Mouse (Mus musculus) G1E (cell line): ENCODE data around the gene Ccdc85c. TPM values are rescaled to one million over a fixed set of nuclear protein-coding genes. Genes with fewer than 3 reads are reported as not detected.

Experiments used
- ATAC-seq: 2 replicates; pipeline ENCODE4 v1.8.0; 2016; ENCODE audit warnings: mild to moderate bottlenecking; ENCODE audit not compliant: insufficient number of reproducible peaks, poor library complexity, low FRiP score, severe bottlenecking; ENCODE audit errors: extremely low read depth
- DNase-seq: peaks from one replicate; pipeline ENCODE4 v3.0.0; 2012; ENCODE audit warnings: low spot score
- H3K27me3 ChIP-seq: 2 replicates; pipeline ENCODE4 v1.6.1; 2012; ENCODE audit warnings: mild to moderate bottlenecking, low read length, inconsistent platforms; ENCODE audit not compliant: insufficient read depth
- H3K36me3 ChIP-seq: replicated peaks from 2 replicates; pipeline ENCODE3; 2012; ENCODE audit warnings: mild to moderate bottlenecking, inconsistent platforms
- H3K4me1 ChIP-seq: 2 replicates; pipeline ENCODE4 v1.6.1; 2012; ENCODE audit warnings: low read depth, low read length, inconsistent platforms, mixed read lengths; ENCODE audit not compliant: insufficient read depth
- H3K4me3 ChIP-seq: 2 replicates; pipeline ENCODE4 v1.5.1; 2012; ENCODE audit warnings: low read depth, mild to moderate bottlenecking, inconsistent platforms, low read length, moderate library complexity, mixed read lengths
- H3K9me3 ChIP-seq: replicated peaks from 2 replicates; pipeline ENCODE4 v1.6.1; 2012; ENCODE audit warnings: inconsistent platforms
- CTCF ChIP-seq: IDR thresholded peaks from 2 replicates; pipeline ENCODE4 v1.5.1; 2012; ENCODE audit warnings: low read depth, low read length, inconsistent platforms, mixed read lengths
- GATA1 ChIP-seq: IDR thresholded peaks from 2 replicates; pipeline ENCODE4 v1.6.1; 2012; ENCODE audit warnings: borderline replicate concordance, low read length, inconsistent platforms, mixed read lengths
- GATA2 ChIP-seq: IDR thresholded peaks from 2 replicates; pipeline ENCODE4 v1.6.1; 2012; ENCODE audit warnings: low read depth, low read length, inconsistent platforms, borderline replicate concordance
- POLR2AphosphoS5 ChIP-seq: IDR thresholded peaks from 2 replicates; pipeline ENCODE4 v1.6.1; 2012; ENCODE audit warnings: low read depth, low read length, inconsistent platforms; ENCODE audit not compliant: insufficient replicate concordance
- TAL1 ChIP-seq: conservative IDR thresholded peaks from 2 replicates; pipeline ENCODE4 v1.6.1; 2012; ENCODE audit warnings: low read depth, low read length, inconsistent platforms, mixed read lengths
- polyA plus RNA-seq: library from polyadenylated mRNA; stranded (reverse); fragments of >175 nt; gene quantifications from 2 replicates; pipeline ENCODE4 v1.2.3, GENCODE M21; 2012
- total RNA-seq, 2 experiments: library from RNA; stranded (forward) in 1 of 2; stranded (reverse) in 1 of 2; fragments of 200-1000 nt in 1 of 2; fragments of >200 nt in 1 of 2; fragmentation: Nextera tagmentation in 1 of 2; gene quantifications; 2 replicates each; pipeline ENCODE4 v1.2.3; 2014 to 2017

Gene Ccdc85c
- total and polyA plus RNA-seq, 3 experiments = 0.05 TPM; not detected in 2

DNA sequence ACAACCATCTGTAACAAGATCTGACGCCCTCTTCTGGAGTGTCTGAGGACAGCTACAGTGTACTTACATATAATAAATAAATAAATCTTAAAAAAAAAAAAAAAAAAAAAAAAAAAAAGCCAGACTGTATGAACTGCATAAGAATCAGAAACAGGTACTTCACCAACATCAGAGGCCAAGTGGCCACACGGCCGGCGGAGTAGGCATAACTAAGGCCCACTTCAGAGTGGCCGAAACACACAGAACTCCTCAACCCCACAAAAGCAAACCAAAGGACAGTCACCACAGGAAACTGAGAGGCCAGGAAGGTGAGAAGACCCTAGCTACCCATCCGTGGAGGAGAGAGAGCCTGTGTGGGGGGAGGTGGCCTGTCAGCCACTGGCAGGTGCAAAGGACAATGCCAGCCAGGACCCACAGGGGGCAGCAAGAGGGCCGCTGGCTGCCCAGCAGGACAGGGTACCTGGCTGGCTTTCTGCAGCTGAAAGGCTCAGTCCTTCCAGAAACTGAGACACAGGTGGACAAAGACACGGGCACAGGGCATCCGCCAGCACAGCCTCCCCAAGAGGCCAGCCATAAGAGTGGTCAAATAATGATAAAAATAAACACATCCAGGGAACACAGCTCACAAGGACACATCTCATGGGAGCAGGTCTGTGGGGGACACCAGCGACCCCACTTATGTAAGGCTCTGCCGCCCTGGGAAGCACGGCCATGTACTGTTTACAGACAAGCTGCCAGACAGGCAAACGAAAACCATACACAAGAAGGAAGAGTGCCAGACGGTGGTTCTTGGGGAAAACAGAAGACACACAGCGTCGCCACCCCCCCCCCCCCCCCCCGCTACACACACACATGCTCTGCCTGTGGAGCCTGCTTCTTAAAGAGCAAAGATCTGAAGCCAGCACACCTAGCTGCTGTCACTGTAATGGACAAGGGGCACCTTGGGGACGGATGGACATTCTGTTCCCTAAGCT, 44.1 kb downstream of the Ccdc85c start:
- H3K4me3 ChIP-seq = no peak overlapping the region; the same call in 1 of the 2 replicates
- no peak for DNase-seq
- no peaks in the 10 kb centered on the region; the same call in 1 of the 2 replicates for H3K27me3 ChIP-seq
- peaks cover 94% of the 10 kb centered on the region for H3K9me3 ChIP-seq
- no peak for ATAC-seq
- no peaks in the 10 kb centered on the region for H3K36me3 ChIP-seq
- H3K4me1 ChIP-seq = no peaks in the 10 kb centered on the region
- TF ChIP-seq POLR2AphosphoS5 = no peak
- TF ChIP-seq GATA2 = no peak
- TF ChIP-seq GATA1 = no peak
- TF ChIP-seq TAL1 = no peak
- TF ChIP-seq CTCF = no peak

DNA sequence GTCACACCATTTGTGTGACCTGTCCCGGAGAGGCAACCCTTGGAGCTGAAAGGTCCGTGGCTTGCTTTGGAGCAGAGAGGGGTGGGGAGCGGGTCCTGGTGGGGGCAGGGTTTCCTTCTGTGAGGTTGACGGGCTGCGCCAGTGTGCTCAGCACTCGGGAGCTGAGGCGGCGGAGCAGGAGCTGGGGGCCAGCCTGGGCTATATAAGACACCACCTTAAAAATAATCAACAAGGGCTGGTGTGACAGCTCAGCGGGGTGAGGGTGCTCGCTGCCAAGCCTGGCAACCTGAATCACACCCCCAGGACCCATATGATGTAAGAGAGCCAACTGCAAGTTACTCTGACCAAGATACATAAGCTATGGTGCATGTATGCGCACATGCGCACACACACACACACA, 45.1 kb downstream of the Ccdc85c start:
- peaks cover 95% of the 10 kb centered on the region for H3K9me3 ChIP-seq
- no peak overlapping the region for H3K4me3 ChIP-seq
- no peak for TF ChIP-seq GATA1
- TF ChIP-seq GATA2 = no peak
- no peak for TF ChIP-seq CTCF
- H3K4me1 ChIP-seq = no peaks in the 10 kb centered on the region; the same call in 1 of the 2 replicates
- DNase-seq (no peak), ATAC-seq (no peak)
- H3K27me3 ChIP-seq = no peaks in the 10 kb centered on the region; the same call in 1 of the 2 replicates
- H3K36me3 ChIP-seq = no peaks in the 10 kb centered on the region

DNA sequence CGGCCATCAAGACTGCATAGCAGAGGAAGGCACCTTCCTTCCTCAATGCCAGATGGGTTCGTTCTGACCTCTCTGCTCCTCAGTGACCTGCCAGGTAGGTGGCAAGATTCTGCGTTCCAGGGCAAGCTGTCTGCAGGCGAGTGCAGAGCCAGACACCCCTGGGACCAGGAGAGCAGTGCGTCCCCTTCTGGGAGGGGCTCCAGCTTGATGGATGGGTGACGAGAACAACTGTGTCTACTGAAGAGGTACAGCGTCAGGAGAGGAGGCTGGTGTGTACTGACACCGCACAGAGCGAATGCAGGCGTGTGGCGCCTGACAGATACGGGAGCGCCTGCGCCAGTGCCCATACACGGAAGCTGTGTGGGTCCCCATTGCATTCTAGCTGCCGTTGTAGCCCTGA, 47.7 kb downstream of the Ccdc85c start:
- Histone ChIP-seq H3K9me3 (peaks cover 94% of the 10 kb centered on the region), H3K36me3 (no peaks in the 10 kb centered on the region), H3K4me1 (no peaks in the 10 kb centered on the region; the same call in 1 of the 2 replicates), H3K27me3 (no peaks in the 10 kb centered on the region; the same call in 1 of the 2 replicates), H3K4me3 (peak overlapping the region; percentile 5; the same call in 1 of the 2 replicates)
- TF ChIP-seq TAL1 (no peak), CTCF (no peak), POLR2AphosphoS5 (no peak), GATA2 (no peak), GATA1 (no peak)
- DNase-seq = no peak
- ATAC-seq = no peak

DNA sequence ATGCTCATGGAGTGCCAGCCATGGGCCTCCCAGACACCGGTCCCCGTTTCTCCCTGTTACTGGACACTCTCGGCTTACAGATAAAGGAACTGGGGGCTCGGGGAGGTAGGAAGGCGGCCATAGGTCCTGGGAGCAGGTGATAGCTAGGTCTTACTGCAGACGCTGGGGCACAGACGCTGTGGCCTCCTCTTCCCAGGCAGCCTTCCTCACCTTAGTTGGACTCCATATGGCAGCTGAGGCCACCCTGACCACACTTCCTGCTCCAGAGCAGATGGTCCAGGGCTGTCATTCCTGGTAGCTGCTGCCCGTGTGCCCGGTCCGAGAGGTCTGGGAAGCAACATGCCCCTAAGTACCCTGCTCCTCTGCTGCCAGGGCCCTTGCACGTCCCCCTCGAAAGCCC, 48.3 kb downstream of the Ccdc85c start:
- ATAC-seq (no peak), DNase-seq (no peak)
- H3K9me3 ChIP-seq = peaks cover 90% of the 10 kb centered on the region
- no peaks in the 10 kb centered on the region; the same call in 1 of the 2 replicates for H3K4me1 ChIP-seq
- TF ChIP-seq CTCF (no peak), POLR2AphosphoS5 (no peak), GATA2 (no peak), TAL1 (no peak), GATA1 (no peak)
- H3K4me3 ChIP-seq = no peak overlapping the region; the same call in 1 of the 2 replicates
- H3K36me3 ChIP-seq = no peaks in the 10 kb centered on the region
- H3K27me3 ChIP-seq = no peaks in the 10 kb centered on the region; the same call in 1 of the 2 replicates

DNA sequence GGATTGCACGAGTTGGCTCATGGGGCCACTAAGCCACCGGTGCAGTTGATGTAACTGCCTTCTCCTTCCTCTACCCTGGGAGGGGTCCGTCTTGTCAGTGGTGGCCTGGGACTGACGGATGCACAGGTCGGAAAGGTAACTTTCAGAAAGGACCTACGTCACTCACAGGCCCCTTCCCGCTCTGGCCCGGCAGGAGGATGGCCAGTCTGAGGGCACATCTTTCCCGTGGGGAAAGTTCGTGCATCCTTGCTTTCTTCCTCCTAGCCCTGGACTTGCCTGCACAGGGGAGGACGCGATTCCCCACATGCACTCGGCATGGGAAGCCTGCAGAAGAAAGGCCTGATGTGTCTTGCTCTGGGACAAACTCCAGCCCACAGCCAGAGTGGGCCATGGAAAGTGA, 49.0 kb downstream of the Ccdc85c start:
- Histone ChIP-seq H3K36me3 (no peaks in the 10 kb centered on the region), H3K27me3 (no peaks in the 10 kb centered on the region; the same call in 1 of the 2 replicates), H3K9me3 (peaks cover 90% of the 10 kb centered on the region), H3K4me3 (peak overlapping the region; percentile 0; the same call in 1 of the 2 replicates), H3K4me1 (no peaks in the 10 kb centered on the region; the same call in 1 of the 2 replicates)
- DNase-seq (no peak), ATAC-seq (no peak)
- TF ChIP-seq TAL1 = no peak
- TF ChIP-seq POLR2AphosphoS5 = no peak
- no peak for TF ChIP-seq GATA2
- no peak for TF ChIP-seq CTCF
- no peak for TF ChIP-seq GATA1

DNA sequence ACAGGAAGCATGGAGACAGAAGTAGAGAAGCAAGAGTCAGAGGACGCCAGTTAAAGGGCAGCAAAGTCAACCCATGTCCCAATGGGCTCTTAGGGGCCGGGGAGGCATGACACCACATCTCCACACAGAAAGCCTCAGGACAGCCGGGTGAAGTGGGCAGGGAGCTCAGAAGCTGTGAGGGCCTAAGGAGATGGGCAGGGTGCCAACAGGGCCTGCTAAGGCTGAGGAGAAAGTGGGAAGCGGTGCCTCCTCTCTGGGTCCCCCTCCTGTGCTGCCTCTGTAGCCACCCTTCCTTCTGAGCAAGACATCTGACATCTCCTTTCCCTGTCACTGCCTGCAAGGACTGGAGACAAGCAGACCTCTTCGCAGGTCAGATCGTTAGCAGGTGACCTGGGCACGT, 49.4 kb downstream of the Ccdc85c start:
- H3K9me3 ChIP-seq = peaks cover 90% of the 10 kb centered on the region
- peak overlapping the region; percentile 0; the same call in 1 of the 2 replicates for H3K4me3 ChIP-seq
- H3K4me1 ChIP-seq = no peaks in the 10 kb centered on the region; the same call in 1 of the 2 replicates
- H3K27me3 ChIP-seq = no peaks in the 10 kb centered on the region; the same call in 1 of the 2 replicates
- no peak for ATAC-seq
- TF ChIP-seq GATA1 (no peak), POLR2AphosphoS5 (no peak), CTCF (no peak), TAL1 (no peak), GATA2 (no peak)
- DNase-seq = no peak
- no peaks in the 10 kb centered on the region for H3K36me3 ChIP-seq
